9 mouse cellular contexts compared by ENCODE assay signal in genomic region chr14:118816503-118816902, GRCm38 (mm10). TPM values are rescaled to one million over a fixed set of nuclear protein-coding genes. Genes with fewer than 3 reads are reported as not detected.
A peak's percentile ranks its signal among the peaks of the same experiment; 100 is the strongest.
DNase-seq lines count a peak whose midpoint lies in the region; ATAC-seq and TF ChIP-seq lines count a peak whose summit lies in the region.
"Had no signal": no experiment of that assay in that cellular context is flagged by ENCODE, and none has a peak within 500 bp of the region (broad histone marks: within the 10 kb centered on the region; RNA-seq: fewer than 3 reads in every experiment).

No protein-coding gene starts in this region.

- TF ChIP-seq CTCF in gastrocnemius, adult 2 months (IDR thresholded peaks at IDR 0.05), result peak; percentile 74

- peak; percentile 58 for ATAC-seq in erythroblast, adult 5-6 weeks (replicated peaks; ENCODE audit: low FRiP score, poor library complexity, severe bottlenecking)
- ATAC-seq in megakaryocyte progenitor cell, adult 5-6 weeks (replicated peaks; ENCODE audit: poor library complexity), result peak; percentile 76

- intact Hi-C loops in gastrocnemius, adult 2 months (cut with DNase I), result loop anchor here (2.0 to 5.0 kb wide), 3 partner anchors 34 to 211 kb away; no protein-coding TSS in a partner anchor

- DNase-seq in gastrocnemius, adult 2 months, result peak; percentile 26
- DNase-seq in gastrocnemius, postnatal 4 days (ENCODE audit: low spot score in 2 of 2), result no peak
- DNase-seq in 3T3-L1 (ENCODE audit: low read depth, low spot score) (peak; percentile 80), NIH3T3 (ENCODE audit: low read depth) (peak; percentile 60)
- DNase-seq in layer of hippocampus, postnatal 10 days (ENCODE audit: low spot score in 2 of 2), result peak; percentile 62 to 72
- DNase-seq in thymus, postnatal 25 days, result peak; percentile 71

- peak overlapping the region; percentile 51 for H3K4me3 ChIP-seq in gastrocnemius, adult 2 months
- H3K4me3 ChIP-seq: limb, embryonic 15.5 days had no signal

- H3K27ac ChIP-seq in gastrocnemius, adult 2 months, result no peak overlapping the region
- H3K27ac ChIP-seq: limb, embryonic 15.5 days had no signal

RNA-seq across cellular contexts. Expression of gene Cldn10, which starts 28.8 kb away (rescaled TPM):
- not detected for total RNA-seq in gastrocnemius, adult 2 months (2021)
- under 1 TPM in 1 of 2 experiments, not detected in 1; 0.25 TPM for total RNA-seq in gastrocnemius, postnatal 4 days (2021)
- total RNA-seq in erythroblast, adult 5-6 weeks (2015; ENCODE audit: low replicate concordance), result 1.9 TPM in 1 of 2 replicates, not detected in the other
- 2.0 TPM in 1 of 2 replicates, not detected in the other for total RNA-seq in erythroblast, adult 5-6 weeks (2017; ENCODE audit: low replicate concordance)
- 10 to 100 TPM; 16.6 to 19.4 TPM for total RNA-seq in layer of hippocampus, postnatal 10 days (2021)
- 0.10 TPM in 1 of 2 replicates, not detected in the other for total RNA-seq in megakaryocyte progenitor cell, adult 5-6 weeks (2015)
- total RNA-seq in megakaryocyte progenitor cell, adult 5-6 weeks (2017), result 0.14 TPM in 1 of 2 replicates, not detected in the other

Comparison
In these comparisons a context has a peak if more than half of its experiments do, and no peak if none do; other contexts are left out.
1. DNase-seq: peak in gastrocnemius, adult 2 months (single experiment), 3T3-L1 (single experiment), NIH3T3 (single experiment), layer of hippocampus, postnatal 10 days (2 of 2) and thymus, postnatal 25 days (single experiment); none in gastrocnemius, postnatal 4 days (0 of 2).
2. RNA of gene Cldn10, which starts 28.8 kb away (total RNA-seq): 16.6 to 19.4 TPM in layer of hippocampus, postnatal 10 days; 1.9 to 2.0 TPM in erythroblast, adult 5-6 weeks, 0.25 TPM in gastrocnemius, postnatal 4 days, 0.10 to 0.14 TPM in megakaryocyte progenitor cell, adult 5-6 weeks and not detected in gastrocnemius, adult 2 months; every median in the first group is over 4 times any median in the second.